Mouse (Mus musculus) kidney, adult 8-10 months (tissue): ENCODE results near the gene Fgfr2.
A peak's percentile ranks its signal among the peaks of the same experiment; 100 is the strongest.

Experiments
- DNase-seq, 2 experiments: peaks; one replicate each; pipeline ENCODE4 v3.0.0; 2022

Fgfr2 gene

GRCm38 (mm10) chr7:132345526-132346070 lies 777.6 kb downstream of the Fgfr2 start:
- DNase-seq: no peak

GRCm38 (mm10) chr7:132344606-132345005 lies 778.5 kb downstream of the Fgfr2 start:
- no peak for DNase-seq

- DNase-seq: no peak
These were observed 779.2 kb downstream of the Fgfr2 start for GRCm38 (mm10) chr7:132343900-132344299.

GRCm38 (mm10) chr7:132343146-132343545 lies 780.0 kb downstream of the Fgfr2 start:
- DNase-seq: no peak

GRCm38 (mm10) chr7:132339041-132339839 lies 783.9 kb downstream of the Fgfr2 start:
- DNase-seq: no peak

GRCm38 (mm10) chr7:132338350-132338749 lies 784.8 kb downstream of the Fgfr2 start:
- peak in 1 of 2 experiments; percentile 36 for DNase-seq

- no peak for DNase-seq
These were observed 785.8 kb downstream of the Fgfr2 start for GRCm38 (mm10) chr7:132337268-132337917.

- DNase-seq: no peak
These were observed 786.4 kb downstream of the Fgfr2 start for GRCm38 (mm10) chr7:132336781-132337180.

GRCm38 (mm10) chr7:132335367-132335766 lies 787.8 kb downstream of the Fgfr2 start:
- DNase-seq: no peak

- no peak for DNase-seq
These were observed 790.1 kb downstream of the Fgfr2 start for GRCm38 (mm10) chr7:132333078-132333477.

GRCm38 (mm10) chr7:132332176-132332575 lies 791.0 kb downstream of the Fgfr2 start:
- DNase-seq: no peak

- DNase-seq: no peak
These were observed 793.0 kb downstream of the Fgfr2 start for GRCm38 (mm10) chr7:132330179-132330578.

GRCm38 (mm10) chr7:132328648-132329047 lies 794.5 kb downstream of the Fgfr2 start:
- peak in 1 of 2 experiments; percentile 50 for DNase-seq

- DNase-seq: peak; percentile 92 to 93
These were observed 797.4 kb downstream of the Fgfr2 start for GRCm38 (mm10) chr7:132325549-132326331.

- DNase-seq: no peak
These were observed 799.7 kb downstream of the Fgfr2 start for GRCm38 (mm10) chr7:132323430-132323829.

- no peak for DNase-seq
These were observed 801.7 kb downstream of the Fgfr2 start for GRCm38 (mm10) chr7:132321392-132321958.

GRCm38 (mm10) chr7:132317036-132317541 lies 806.1 kb downstream of the Fgfr2 start, which contains the start of gene Chst15:
Gene Chst15 (minus strand): TSS chr7:132317228.
- DNase-seq: peak; percentile 69 to 72

- peak; percentile 42 to 44 for DNase-seq
These were observed 806.8 kb downstream of the Fgfr2 start for GRCm38 (mm10) chr7:132316101-132317035.

- DNase-seq: peak; percentile 63 to 68
These were observed 807.7 kb downstream of the Fgfr2 start for GRCm38 (mm10) chr7:132315149-132316091.

GRCm38 (mm10) chr7:132312396-132312795 lies 810.8 kb downstream of the Fgfr2 start:
- DNase-seq: peak in 1 of 2 experiments; percentile 30
